Mouse (Mus musculus): ENCODE results near the gene Gnptg. TPM values are rescaled to one million over a fixed set of nuclear protein-coding genes. Genes with fewer than 3 reads are reported as not detected.
"Not testable (repeated sequence)": the region's sequence is repeated elsewhere in the genome, so short reads cannot be mapped to it uniquely, and the experiment has no call there.

Gene Gnptg
- polyA plus RNA-seq, 1 experiment = 1.3 TPM

DNA sequence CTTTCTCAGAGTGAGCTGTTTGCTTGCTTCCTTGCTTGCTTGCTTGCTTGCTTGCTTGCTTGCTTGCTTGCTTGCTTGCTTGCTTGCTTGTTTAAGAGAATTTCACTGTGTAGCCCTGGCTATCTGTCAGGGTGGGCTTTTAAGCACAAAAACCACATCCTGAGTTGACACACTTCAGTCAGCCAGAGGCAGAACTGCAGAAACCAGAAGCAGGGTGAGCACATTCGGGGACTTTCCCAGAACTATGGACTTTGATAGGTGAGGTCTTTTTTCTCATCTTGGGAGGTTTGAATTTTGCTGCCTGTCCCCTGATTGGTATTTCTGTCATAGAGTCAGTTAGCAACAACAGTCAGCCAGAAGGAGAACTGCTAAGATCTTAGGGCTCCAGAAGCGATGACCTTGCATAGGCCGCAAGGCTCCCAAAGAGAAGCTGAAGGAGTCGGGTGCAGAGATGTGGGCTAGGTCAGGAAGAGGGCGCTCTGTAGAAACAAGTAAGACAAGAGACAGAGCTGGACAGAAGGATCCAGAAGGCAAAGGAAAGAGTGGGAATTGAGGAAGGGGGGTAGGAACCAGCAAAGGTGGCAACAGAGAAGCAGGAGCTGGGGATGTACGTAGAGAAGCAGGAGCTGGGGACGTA, 15.2 kb downstream of the Gnptg start:
- Histone ChIP-seq H3K9me3 (ENCODE audit: control insufficient read depth, low read length) (no peaks in the 10 kb centered on the region), H3K36me3 (ENCODE audit: control insufficient read depth) (peaks cover 60% of the 10 kb centered on the region), H3K4me1 (ENCODE audit: control insufficient read depth) (peaks cover 85% of the 10 kb centered on the region), H3K27me3 (ENCODE audit: control insufficient read depth) (no peaks in the 10 kb centered on the region), H3K4me3 (replicated peaks) (peak overlapping the region; percentile 68)
- no peak for TF ChIP-seq GATA1 (IDR thresholded peaks at IDR 0.05; ENCODE audit: low read length)
- no peak for TF ChIP-seq TAL1 (IDR thresholded peaks at IDR 0.05; ENCODE audit: low read length)

DNA sequence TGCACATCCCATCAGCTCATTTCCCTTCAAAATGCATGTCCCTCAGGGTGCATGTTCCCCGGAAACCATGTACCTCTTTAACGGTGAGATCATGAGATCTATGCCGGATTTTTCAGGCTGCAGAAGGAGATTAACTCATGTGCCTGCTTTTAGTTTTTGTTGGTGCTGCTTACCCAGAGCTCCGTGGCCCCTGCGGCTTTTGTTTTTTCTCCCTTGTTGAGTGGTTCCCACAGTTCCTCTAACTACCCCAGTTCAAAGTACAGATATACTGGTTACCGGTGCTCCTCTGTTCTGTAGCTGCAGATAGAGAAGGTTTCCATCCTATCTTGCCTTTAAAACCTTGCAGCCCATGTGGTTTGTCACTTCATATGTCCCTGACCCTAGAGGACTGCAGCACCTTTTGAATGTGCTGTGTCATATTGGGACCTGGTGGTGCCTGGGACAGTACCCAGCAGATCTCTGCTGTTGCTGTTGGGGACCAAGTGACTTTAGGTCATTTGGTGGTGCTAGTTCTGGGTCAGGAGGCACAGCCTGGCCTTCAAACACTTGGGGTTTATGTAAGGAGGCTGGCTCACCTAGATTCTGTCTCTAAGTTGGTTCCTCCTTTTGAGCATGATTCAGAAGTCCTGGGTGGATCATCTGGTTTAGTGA, 16.8 kb downstream of the Gnptg start:
- H3K9me3 ChIP-seq (ENCODE audit: control insufficient read depth, low read length) = no peaks in the 10 kb centered on the region
- H3K36me3 ChIP-seq (ENCODE audit: control insufficient read depth) = peaks cover 53% of the 10 kb centered on the region
- peak; percentile 38; the same call in 2 of the 3 replicates for TF ChIP-seq TAL1 (IDR thresholded peaks at IDR 0.05; ENCODE audit: low read length)
- no peak for TF ChIP-seq GATA1 (IDR thresholded peaks at IDR 0.05; ENCODE audit: low read length)

DNA sequence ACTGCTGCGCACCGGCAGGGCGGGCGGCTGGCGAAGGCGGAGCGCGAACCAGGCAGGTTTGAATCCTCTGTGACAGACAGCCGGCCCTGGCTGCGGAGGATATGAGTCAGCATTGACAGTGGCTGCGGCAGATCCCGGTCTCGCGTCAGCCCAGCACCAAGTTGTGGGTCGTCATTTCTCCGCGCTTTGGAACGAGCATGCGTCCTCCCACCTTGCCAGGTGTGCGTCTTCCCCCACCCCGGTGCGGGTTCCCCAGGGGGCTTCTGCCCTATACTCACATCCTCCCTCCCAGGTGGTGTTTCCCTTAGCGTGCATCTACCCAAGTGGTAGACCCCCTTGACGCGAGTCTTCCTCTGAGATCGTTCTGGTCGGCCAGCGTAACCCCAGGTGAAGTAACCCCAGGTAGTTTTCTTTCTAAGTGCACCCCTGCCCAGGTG, 17.4 kb downstream of the Gnptg start:
- H3K4me1 ChIP-seq (ENCODE audit: control insufficient read depth) = peaks cover 67% of the 10 kb centered on the region

More for the DNA sequence above, 16.8 kb downstream of the Gnptg start:
- no peaks in the 10 kb centered on the region for H3K27me3 ChIP-seq (ENCODE audit: control insufficient read depth)
- peak overlapping the region; percentile 68 for H3K4me3 ChIP-seq (replicated peaks)
- H3K4me1 ChIP-seq (ENCODE audit: control insufficient read depth) = peaks cover 73% of the 10 kb centered on the region

DNA sequence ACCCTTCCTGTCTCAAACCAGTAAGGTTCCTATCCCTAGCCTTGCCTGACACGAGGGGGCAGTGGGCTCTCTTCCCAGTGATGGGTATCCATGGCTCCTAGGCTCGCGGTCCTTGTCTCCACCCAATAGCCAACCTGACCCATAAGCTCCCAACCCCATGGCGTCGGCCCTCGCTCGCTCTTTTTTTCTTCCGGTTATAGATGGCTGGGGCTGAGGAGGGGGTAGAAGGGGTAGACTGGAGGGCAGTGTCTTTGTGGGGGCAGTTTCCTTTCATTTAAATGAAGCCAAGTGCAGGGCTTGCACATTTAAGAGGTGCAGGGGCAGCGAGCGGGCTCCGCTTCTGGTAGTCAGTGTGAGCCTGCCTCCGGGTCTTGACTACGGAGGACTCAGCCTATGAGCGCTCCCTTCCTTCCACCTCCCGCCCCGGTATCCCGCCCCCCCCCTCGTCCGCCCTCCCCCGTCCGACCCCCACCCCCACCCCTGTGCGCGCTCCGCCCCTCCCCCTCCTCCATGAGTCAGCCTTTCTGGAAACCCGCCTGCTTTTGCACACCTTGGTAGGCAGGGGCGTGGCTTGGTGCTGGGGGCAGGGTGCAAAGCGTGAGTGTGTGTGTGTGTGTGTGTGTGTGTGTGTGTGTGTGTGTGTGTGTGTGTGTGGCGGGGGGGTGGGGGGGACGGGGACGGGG, 18.0 kb downstream of the Gnptg start:
- H3K4me1 ChIP-seq (ENCODE audit: control insufficient read depth) = peaks cover 62% of the 10 kb centered on the region
- peak overlapping the region; percentile 67 for H3K4me3 ChIP-seq (replicated peaks)

More for the DNA sequence above, 17.4 kb downstream of the Gnptg start:
- not testable (repeated sequence) for H3K27me3 ChIP-seq (ENCODE audit: control insufficient read depth); H3K9me3 ChIP-seq (ENCODE audit: control insufficient read depth, low read length)
- peaks cover 50% of the 10 kb centered on the region for H3K36me3 ChIP-seq (ENCODE audit: control insufficient read depth)
- H3K4me3 ChIP-seq (replicated peaks) = peak overlapping the region; percentile 68

DNA sequence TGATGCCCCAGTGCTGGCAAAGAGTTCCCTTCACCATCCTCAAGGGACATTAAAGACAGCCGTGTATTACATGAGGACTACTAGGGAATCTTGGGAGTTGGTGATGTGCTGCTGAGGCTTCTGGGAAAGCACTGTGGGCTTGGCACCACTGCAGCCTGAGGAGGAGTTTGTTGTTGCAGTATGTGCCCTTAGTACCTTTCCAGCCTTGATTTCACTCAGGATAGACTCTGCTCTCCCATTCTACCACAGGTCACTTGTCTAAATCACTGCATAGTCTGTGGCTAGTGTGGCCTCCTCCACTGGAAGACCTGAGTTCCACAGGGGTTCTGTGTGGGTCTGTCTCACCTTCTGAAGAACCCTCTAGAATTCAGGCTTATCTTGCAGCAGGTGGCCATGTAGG, 19.2 kb downstream of the Gnptg start:
- peaks cover 49% of the 10 kb centered on the region for H3K4me1 ChIP-seq (ENCODE audit: control insufficient read depth)
- TF ChIP-seq TAL1 (IDR thresholded peaks at IDR 0.05; ENCODE audit: low read length) (no peak), GATA1 (IDR thresholded peaks at IDR 0.05; ENCODE audit: low read length) (no peak)
- H3K9me3 ChIP-seq (ENCODE audit: control insufficient read depth, low read length) = no peaks in the 10 kb centered on the region
- no peak overlapping the region for H3K4me3 ChIP-seq (replicated peaks)
- H3K27me3 ChIP-seq (ENCODE audit: control insufficient read depth) = no peaks in the 10 kb centered on the region
- H3K36me3 ChIP-seq (ENCODE audit: control insufficient read depth) = peaks cover 41% of the 10 kb centered on the region

More for the DNA sequence above, 18.0 kb downstream of the Gnptg start:
- TF ChIP-seq GATA1 (IDR thresholded peaks at IDR 0.05; ENCODE audit: low read length) (no peak), TAL1 (IDR thresholded peaks at IDR 0.05; ENCODE audit: low read length) (no peak)
- Histone ChIP-seq H3K9me3 (ENCODE audit: control insufficient read depth, low read length) (no peaks in the 10 kb centered on the region), H3K27me3 (ENCODE audit: control insufficient read depth) (no peaks in the 10 kb centered on the region), H3K36me3 (ENCODE audit: control insufficient read depth) (peaks cover 47% of the 10 kb centered on the region)

DNA sequence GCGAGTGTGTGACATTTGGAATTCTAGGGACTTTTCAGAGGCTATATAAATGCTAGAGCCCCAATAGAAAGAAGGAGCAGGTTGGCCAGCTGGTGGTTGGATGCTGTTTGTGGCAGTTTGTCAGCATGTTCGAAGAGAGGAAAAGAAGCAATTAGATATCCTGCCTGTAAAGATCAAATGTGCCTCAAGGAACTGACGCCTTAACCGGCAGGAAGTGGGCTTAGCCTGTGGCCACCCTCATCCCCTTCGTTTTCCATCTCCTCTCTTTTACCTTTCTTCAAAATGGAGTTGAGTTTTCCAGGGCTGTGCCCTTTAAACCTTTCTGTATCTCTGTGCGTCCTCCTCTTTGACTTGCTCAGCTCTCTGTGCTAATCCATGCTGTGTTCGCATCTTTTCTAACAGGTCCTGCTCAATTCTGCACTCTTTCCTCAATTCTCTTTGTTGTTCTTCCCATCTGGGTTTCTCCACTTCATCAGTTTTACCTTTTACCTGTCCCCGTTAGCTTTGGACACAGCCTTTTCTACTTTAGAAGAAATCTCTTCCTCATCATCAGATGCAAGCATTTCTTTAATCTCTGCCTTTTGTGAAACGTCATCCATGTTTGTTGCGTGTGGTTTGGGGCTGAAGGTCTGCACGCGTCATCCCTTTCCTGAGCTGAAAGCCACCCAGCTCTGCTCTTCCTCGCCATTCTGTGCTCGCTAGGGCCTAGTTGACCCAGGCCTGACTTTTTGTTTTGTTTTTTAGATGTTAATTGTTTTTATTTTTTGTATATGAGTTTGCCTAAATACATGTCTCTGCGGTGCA, 20.2 kb downstream of the Gnptg start:
- Histone ChIP-seq H3K9me3 (ENCODE audit: control insufficient read depth, low read length) (no peaks in the 10 kb centered on the region), H3K4me3 (replicated peaks) (no peak overlapping the region), H3K4me1 (ENCODE audit: control insufficient read depth) (peaks cover 39% of the 10 kb centered on the region), H3K27me3 (ENCODE audit: control insufficient read depth) (no peaks in the 10 kb centered on the region), H3K36me3 (ENCODE audit: control insufficient read depth) (peaks cover 43% of the 10 kb centered on the region)
- TF ChIP-seq TAL1 (IDR thresholded peaks at IDR 0.05; ENCODE audit: low read length) (no peak), GATA1 (IDR thresholded peaks at IDR 0.05; ENCODE audit: low read length) (no peak)

DNA sequence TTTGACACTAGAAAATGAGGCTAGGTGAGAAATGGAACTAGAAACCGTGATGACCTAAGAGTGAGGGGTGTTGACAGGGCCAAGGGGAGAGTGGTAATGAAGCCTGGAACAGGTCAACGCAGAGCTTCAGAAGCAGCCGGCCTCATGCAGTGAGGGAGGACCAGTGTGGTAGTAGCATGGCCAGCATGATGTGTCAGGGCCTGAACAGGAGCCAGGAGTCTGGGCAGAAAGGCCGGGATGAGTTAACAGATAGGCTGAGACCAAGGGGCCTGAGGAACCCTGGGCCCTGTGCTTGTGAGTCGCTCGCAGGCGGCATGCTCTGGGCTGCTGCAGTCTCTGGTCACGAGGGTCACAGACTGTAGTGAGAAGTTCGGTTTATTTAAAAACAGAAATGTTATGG, 21.0 kb downstream of the Gnptg start:
- no peaks in the 10 kb centered on the region for H3K27me3 ChIP-seq (ENCODE audit: control insufficient read depth)
- H3K9me3 ChIP-seq (ENCODE audit: control insufficient read depth, low read length) = no peaks in the 10 kb centered on the region
- H3K4me1 ChIP-seq (ENCODE audit: control insufficient read depth) = peaks cover 32% of the 10 kb centered on the region
- H3K36me3 ChIP-seq (ENCODE audit: control insufficient read depth) = peaks cover 44% of the 10 kb centered on the region
- H3K4me3 ChIP-seq (replicated peaks) = no peak overlapping the region
- no peak for TF ChIP-seq TAL1 (IDR thresholded peaks at IDR 0.05; ENCODE audit: low read length)
- TF ChIP-seq GATA1 (IDR thresholded peaks at IDR 0.05; ENCODE audit: low read length) = no peak

DNA sequence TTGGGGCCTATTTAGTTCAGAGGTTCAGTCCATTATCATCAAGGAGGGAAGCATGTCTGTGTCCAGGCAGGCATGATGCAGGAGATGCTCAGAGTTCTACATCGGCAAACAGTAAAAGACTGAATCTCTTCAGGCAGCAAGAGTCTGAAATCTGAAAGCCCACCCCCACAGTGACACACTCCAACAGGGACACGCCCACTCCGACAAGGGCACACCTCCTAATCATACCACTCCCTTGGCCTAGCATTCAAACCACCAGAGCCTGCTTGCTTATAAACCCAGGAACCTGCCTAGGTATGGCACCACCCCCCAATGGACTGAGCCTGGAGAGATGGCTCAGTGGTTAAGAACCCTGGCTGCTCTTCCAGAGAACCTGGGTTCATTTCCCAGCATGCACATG, 24.5 kb downstream of the Gnptg start:
- H3K27me3 ChIP-seq (ENCODE audit: control insufficient read depth) = no peaks in the 10 kb centered on the region
- no peak overlapping the region for H3K4me3 ChIP-seq (replicated peaks)
- peaks cover 1% of the 10 kb centered on the region for H3K4me1 ChIP-seq (ENCODE audit: control insufficient read depth)
- H3K36me3 ChIP-seq (ENCODE audit: control insufficient read depth) = peaks cover 58% of the 10 kb centered on the region
- no peaks in the 10 kb centered on the region for H3K9me3 ChIP-seq (ENCODE audit: control insufficient read depth, low read length)
- no peak for TF ChIP-seq TAL1 (IDR thresholded peaks at IDR 0.05; ENCODE audit: low read length)
- no peak for TF ChIP-seq GATA1 (IDR thresholded peaks at IDR 0.05; ENCODE audit: low read length)
